Mouse (Mus musculus): ENCODE data around the gene Slamf9. TPM values are rescaled to one million over a fixed set of nuclear protein-coding genes. Genes with fewer than 3 reads are reported as not detected.

The Slamf9 gene
- polyA plus RNA-seq, 1 experiment = 4.5 TPM

GRCm38 (mm10) chr1:172450848-172451470, 24.2 kb upstream of the Slamf9 start:
- no peak overlapping the region for H3K4me3 ChIP-seq (ENCODE audit: insufficient read depth, low read depth, low read length)
- H3K27ac ChIP-seq (replicated peaks; ENCODE audit: low read depth, low read length) = 0 out of 2 replicates have a peak overlapping the region, but pooled peaks have one; percentile 38
- peaks cover 9% of the 10 kb centered on the region; the same call in 1 of the 2 replicates for H3K4me1 ChIP-seq (ENCODE audit: control insufficient read depth, insufficient read depth, insufficient read length, low read length)

GRCm38 (mm10) chr1:172452911-172453310, 22.2 kb upstream of the Slamf9 start:
- peaks cover 14% of the 10 kb centered on the region for H3K4me1 ChIP-seq (ENCODE audit: control insufficient read depth, insufficient read depth, insufficient read length, low read length)
- H3K27ac ChIP-seq (replicated peaks; ENCODE audit: low read depth, low read length) = no peak overlapping the region
- H3K4me3 ChIP-seq (ENCODE audit: insufficient read depth, low read depth, low read length) = no peak overlapping the region

GRCm38 (mm10) chr1:172453810-172454209, 21.3 kb upstream of the Slamf9 start:
- peaks cover 14% of the 10 kb centered on the region for H3K4me1 ChIP-seq (ENCODE audit: control insufficient read depth, insufficient read depth, insufficient read length, low read length)
- no peak overlapping the region for H3K4me3 ChIP-seq (ENCODE audit: insufficient read depth, low read depth, low read length)
- no peak overlapping the region for H3K27ac ChIP-seq (replicated peaks; ENCODE audit: low read depth, low read length)

- H3K4me1 ChIP-seq (ENCODE audit: control insufficient read depth, insufficient read depth, insufficient read length, low read length) = peaks cover 25% of the 10 kb centered on the region
- H3K4me3 ChIP-seq (ENCODE audit: insufficient read depth, low read depth, low read length) = peak overlapping the region; percentile 17
- peak overlapping the region; percentile 93 for H3K27ac ChIP-seq (replicated peaks; ENCODE audit: low read depth, low read length)
Measured at GRCm38 (mm10) chr1:172455416-172455815, 19.7 kb upstream of the Slamf9 start.

- H3K4me1 ChIP-seq (ENCODE audit: control insufficient read depth, insufficient read depth, insufficient read length, low read length) = peaks cover 25% of the 10 kb centered on the region
- H3K4me3 ChIP-seq (ENCODE audit: insufficient read depth, low read depth, low read length) = peak overlapping the region; percentile 17
- H3K27ac ChIP-seq (replicated peaks; ENCODE audit: low read depth, low read length) = peak overlapping the region; percentile 93
Measured at GRCm38 (mm10) chr1:172456001-172456677, 19.0 kb upstream of the Slamf9 start.

DNA sequence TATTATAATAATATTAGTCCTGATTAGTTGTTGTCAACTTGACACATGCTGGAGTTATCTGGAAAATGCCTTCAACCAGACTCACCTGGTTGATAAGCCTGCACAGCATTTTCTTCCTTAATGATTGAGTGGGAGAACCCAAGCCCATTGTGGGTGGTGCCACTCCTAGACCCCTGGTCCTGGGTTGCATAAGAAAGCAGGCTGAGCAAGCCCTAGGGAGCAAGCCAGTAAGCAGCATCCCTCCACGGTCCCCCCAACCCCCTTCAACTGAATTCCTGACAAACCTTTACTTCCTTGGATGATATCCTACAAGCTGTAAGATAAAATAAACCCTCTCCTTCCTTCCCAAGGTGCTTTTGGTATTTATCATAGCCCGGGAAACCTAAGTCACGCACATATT, 18.0 kb upstream of the Slamf9 start:
- peak overlapping the region; percentile 52; the same call in 1 of the 2 replicates for H3K27ac ChIP-seq (replicated peaks; ENCODE audit: low read depth, low read length)
- no peak overlapping the region for H3K4me3 ChIP-seq (ENCODE audit: insufficient read depth, low read depth, low read length)
- peaks cover 25% of the 10 kb centered on the region for H3K4me1 ChIP-seq (ENCODE audit: control insufficient read depth, insufficient read depth, insufficient read length, low read length)

GRCm38 (mm10) chr1:172458041-172458440, 17.1 kb upstream of the Slamf9 start:
- Histone ChIP-seq H3K27ac (replicated peaks; ENCODE audit: low read depth, low read length) (peak overlapping the region; percentile 52; the same call in 1 of the 2 replicates), H3K4me3 (ENCODE audit: insufficient read depth, low read depth, low read length) (no peak overlapping the region), H3K4me1 (ENCODE audit: control insufficient read depth, insufficient read depth, insufficient read length, low read length) (peaks cover 25% of the 10 kb centered on the region)

- H3K27ac ChIP-seq (replicated peaks; ENCODE audit: low read depth, low read length) = no peak overlapping the region
- no peak overlapping the region for H3K4me3 ChIP-seq (ENCODE audit: insufficient read depth, low read depth, low read length)
- peaks cover 16% of the 10 kb centered on the region; the same call in 1 of the 2 replicates for H3K4me1 ChIP-seq (ENCODE audit: control insufficient read depth, insufficient read depth, insufficient read length, low read length)
Measured at GRCm38 (mm10) chr1:172461602-172462001, 13.6 kb upstream of the Slamf9 start.

DNA sequence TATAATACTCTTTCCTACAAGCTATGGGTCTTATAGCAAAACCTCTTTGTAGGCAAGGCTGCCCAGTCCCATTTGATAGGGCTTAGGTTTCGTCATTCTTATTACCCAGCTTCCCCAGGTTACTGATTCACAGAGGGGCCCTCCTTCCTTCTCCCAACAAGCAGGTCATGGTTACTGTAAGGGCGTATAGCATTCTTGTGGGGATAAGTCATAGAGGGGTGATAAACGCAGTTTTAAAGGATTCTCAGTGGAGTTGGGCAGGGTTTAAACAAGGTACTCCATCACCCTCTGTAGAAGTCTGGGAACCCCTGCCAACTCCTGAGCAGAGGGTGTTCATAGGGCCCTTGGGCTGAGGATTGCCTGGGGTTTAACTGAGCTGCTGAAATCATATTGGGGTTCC, 12.6 kb upstream of the Slamf9 start:
- no peak overlapping the region for H3K4me3 ChIP-seq (ENCODE audit: insufficient read depth, low read depth, low read length)
- H3K27ac ChIP-seq (replicated peaks; ENCODE audit: low read depth, low read length) = no peak overlapping the region
- H3K4me1 ChIP-seq (ENCODE audit: control insufficient read depth, insufficient read depth, insufficient read length, low read length) = peaks cover 15% of the 10 kb centered on the region; the same call in 1 of the 2 replicates

DNA sequence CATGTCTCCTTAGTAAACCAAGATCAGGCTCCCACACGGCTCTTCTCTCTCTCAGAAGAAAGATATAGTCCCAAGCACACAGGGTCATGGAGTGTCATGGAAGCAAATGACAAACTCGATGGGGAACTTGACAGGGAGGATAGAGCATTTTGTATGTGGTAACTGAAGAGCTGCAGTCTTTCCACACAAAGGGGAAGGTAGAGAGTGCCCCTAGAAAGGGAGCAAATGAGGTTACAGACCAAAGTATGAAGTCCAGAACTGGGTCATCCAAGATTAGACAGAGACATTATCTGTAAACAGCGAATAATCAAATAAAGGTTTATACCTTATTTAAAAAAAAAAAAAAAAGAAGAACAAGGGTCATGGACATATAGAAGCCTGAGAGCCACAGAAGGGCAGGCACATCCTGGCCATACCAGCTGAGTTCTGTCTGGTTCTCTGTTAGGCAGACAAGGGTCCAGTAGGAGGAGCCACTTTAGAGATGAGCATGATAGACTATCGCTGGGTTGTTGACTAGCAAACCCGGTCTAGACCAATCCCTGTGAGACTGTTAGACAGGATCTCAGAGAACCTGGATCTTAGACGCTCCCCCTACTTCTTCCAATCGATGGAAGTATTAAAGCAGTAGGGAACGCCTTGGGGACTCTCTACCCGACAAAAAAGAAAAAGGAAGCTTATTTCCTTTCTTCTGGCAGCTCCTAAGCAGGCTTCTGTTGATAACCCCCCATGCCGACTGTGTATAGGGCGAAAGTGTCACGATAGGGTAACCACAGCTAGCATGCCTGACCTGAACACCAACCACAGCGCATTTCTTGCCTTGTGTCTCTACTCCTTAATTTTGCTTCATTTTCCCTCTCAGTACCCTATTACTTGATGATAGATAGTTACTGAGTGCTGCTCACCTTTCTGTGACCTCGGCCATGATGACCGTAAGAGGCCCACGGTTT, 11.5 kb upstream of the Slamf9 start:
- Histone ChIP-seq H3K27ac (replicated peaks; ENCODE audit: low read depth, low read length) (no peak overlapping the region), H3K4me1 (ENCODE audit: control insufficient read depth, insufficient read depth, insufficient read length, low read length) (peaks cover 14% of the 10 kb centered on the region), H3K4me3 (ENCODE audit: insufficient read depth, low read depth, low read length) (no peak overlapping the region)

DNA sequence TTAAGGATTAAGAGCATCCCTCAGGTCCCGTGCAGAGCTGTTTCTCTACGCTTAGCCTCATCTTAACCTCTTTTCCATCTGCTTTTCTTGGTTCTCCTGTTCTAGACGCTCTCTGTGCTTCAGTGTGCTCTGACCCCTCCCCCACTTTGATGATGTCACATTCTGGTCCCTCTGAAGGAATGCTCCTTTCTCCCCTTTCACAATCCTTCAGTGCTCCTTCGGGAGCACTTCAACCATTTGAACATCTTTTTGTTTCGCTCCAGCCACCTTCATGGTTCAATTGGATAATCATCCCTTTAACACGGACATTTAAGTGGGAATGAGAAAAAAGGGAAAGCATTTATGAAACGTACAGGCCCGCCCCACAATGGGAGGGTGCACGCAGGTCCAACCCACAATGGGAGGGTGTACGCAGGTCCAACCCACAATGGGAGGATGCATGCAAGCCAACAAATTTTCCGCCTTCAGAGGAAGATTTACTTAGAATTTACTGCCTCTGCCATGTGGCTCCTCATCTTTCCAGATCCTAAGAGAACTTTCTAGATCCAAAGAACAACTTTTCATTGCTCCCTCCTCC, 6.8 kb upstream of the Slamf9 start:
- Histone ChIP-seq H3K4me3 (ENCODE audit: insufficient read depth, low read depth, low read length) (no peak overlapping the region), H3K27ac (replicated peaks; ENCODE audit: low read depth, low read length) (no peak overlapping the region), H3K4me1 (ENCODE audit: control insufficient read depth, insufficient read depth, insufficient read length, low read length) (peaks cover 3% of the 10 kb centered on the region)

DNA sequence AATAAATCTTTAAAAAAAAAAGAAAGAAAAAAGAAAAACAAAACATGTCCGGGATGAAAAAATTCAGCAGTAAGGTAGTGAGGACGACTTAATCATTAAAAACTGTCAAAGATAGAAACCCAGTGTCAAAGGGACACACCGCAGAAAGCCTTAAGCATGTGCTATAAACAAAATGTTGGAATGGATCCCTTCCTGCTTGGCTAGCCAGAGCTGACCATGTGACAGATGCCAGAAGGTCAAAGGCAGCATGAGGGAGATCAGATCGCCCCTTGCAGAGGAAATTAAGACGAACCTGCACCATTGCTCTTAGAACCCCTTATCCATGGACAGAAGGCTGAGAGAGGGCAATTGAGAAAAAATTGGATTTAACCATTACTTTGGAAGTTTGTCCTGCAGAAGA, 5.8 kb upstream of the Slamf9 start:
- H3K4me1 ChIP-seq (ENCODE audit: control insufficient read depth, insufficient read depth, insufficient read length, low read length) = peaks cover 3% of the 10 kb centered on the region
- peak overlapping the region; percentile 15; the same call in 1 of the 2 replicates for H3K27ac ChIP-seq (replicated peaks; ENCODE audit: low read depth, low read length)
- no peak overlapping the region for H3K4me3 ChIP-seq (ENCODE audit: insufficient read depth, low read depth, low read length)

DNA sequence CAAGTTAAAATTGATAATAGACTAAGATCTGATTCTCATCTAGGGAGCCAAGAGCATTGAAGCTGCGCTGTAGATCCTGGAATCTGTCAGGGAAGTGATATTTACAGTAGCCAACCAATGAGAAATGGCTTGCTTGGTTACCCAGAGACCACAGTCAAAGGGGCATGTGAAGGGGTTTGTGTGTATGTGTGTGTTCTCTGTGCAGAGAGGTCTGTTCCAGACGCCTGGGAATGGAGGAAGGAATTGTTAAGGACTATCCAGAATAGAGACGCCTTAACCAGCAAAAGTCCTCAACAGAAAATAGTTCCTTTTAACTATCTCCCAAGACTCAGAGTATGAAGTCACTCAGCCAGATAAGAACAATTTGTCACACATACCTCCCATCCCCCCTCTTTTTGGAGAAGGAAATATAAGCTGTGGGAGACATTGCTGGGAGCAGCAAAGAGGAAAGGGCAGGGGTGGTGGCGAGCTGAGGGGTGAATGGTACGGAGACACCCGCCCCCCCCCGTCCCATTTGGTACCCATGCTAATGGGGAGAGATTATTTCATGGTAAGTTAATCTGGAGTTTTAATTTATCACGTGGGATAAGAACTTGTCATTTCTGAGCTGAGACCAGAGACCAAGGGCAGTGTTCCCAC, 5.2 kb upstream of the Slamf9 start:
- Histone ChIP-seq H3K4me1 (ENCODE audit: control insufficient read depth, insufficient read depth, insufficient read length, low read length) (peaks cover 3% of the 10 kb centered on the region), H3K27ac (replicated peaks; ENCODE audit: low read depth, low read length) (peak overlapping the region; percentile 15; the same call in 1 of the 2 replicates), H3K4me3 (ENCODE audit: insufficient read depth, low read depth, low read length) (no peak overlapping the region)

GRCm38 (mm10) chr1:172472909-172473308, 2.2 kb upstream of the Slamf9 start:
- Histone ChIP-seq H3K4me3 (ENCODE audit: insufficient read depth, low read depth, low read length) (no peak overlapping the region), H3K27ac (replicated peaks; ENCODE audit: low read depth, low read length) (no peak overlapping the region), H3K4me1 (ENCODE audit: control insufficient read depth, insufficient read depth, insufficient read length, low read length) (peaks cover 3% of the 10 kb centered on the region)
